Mouse (Mus musculus): ENCODE results near the gene Zbtb20. TPM values are rescaled to one million over a fixed set of nuclear protein-coding genes. Genes with fewer than 3 reads are reported as not detected.

The Zbtb20 gene
- polyA plus RNA-seq, 1 experiment from 2014 or later: 54.7 TPM

DNA sequence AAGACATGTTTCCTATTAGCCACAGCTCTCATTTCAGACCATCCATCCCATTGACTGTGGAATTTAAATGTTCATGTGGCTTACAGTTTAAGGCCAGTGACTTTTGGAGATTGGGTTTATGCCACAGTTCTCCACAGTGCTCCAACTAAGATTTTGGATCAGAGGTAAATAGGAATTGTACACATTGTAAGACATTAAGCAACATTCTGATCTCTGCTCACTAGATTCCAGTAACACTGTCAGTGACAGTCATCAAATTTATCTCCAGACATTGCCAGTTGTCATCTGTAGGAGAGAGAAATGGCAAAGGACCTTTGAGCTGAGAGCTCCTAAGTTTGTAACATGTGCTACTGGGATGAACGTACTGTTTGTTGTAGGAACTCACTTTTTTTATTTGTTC lies 452.5 kb downstream of the Zbtb20 start:
- Histone ChIP-seq H3K27ac (ENCODE audit: low read depth, low read length) (no peak overlapping the region), H3K4me1 (replicated peaks; ENCODE audit: control insufficient read depth, insufficient read depth, low read length) (no peaks in the 10 kb centered on the region), H3K27me3 (ENCODE audit: control insufficient read depth, insufficient read depth, low read length) (no peaks in the 10 kb centered on the region), H3K36me3 (ENCODE audit: control insufficient read depth, insufficient read depth, low read length) (no peaks in the 10 kb centered on the region), H3K9ac (ENCODE audit: low read length) (no peak overlapping the region), H3K4me3 (ENCODE audit: low read depth, low read length) (no peak overlapping the region), H3K9me3 (ENCODE audit: control insufficient read depth, low read length) (no peaks in the 10 kb centered on the region), H3K4me2 (ENCODE audit: low read depth, low read length, severe bottlenecking) (no peak overlapping the region)
- no peak for ATAC-seq (replicated peaks; ENCODE audit: low FRiP score)
- DNase-seq (ENCODE audit: low spot score): no peak
- 90% methylated on average over 1 of the region's 1 CpGs for WGBS

DNA sequence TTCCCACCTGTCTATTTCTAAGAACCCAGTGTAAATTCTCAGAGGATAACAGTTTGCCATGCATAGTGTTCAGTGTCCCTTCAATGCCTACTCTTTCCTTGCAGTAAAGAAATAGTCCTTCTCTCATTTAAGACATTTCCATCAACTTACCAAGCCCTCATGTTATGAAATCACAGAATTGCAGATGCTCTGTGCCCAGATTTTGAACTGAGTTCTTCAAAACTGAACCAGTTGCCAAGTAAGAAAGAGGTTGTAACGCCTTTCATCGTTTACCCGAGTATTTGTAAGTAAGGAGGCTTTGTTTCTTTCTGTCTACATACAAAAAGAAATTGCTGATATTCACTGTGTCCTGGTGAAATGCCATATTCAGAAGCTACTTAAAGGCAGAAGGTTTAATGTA lies 454.5 kb downstream of the Zbtb20 start:
- Histone ChIP-seq H3K27me3 (ENCODE audit: control insufficient read depth, insufficient read depth, low read length) (no peaks in the 10 kb centered on the region), H3K4me3 (ENCODE audit: low read depth, low read length) (no peak overlapping the region), H3K9ac (ENCODE audit: low read length) (no peak overlapping the region), H3K4me1 (replicated peaks; ENCODE audit: control insufficient read depth, insufficient read depth, low read length) (no peaks in the 10 kb centered on the region), H3K9me3 (ENCODE audit: control insufficient read depth, low read length) (no peaks in the 10 kb centered on the region), H3K27ac (ENCODE audit: low read depth, low read length) (no peak overlapping the region), H3K36me3 (ENCODE audit: control insufficient read depth, insufficient read depth, low read length) (no peaks in the 10 kb centered on the region), H3K4me2 (ENCODE audit: low read depth, low read length, severe bottlenecking) (no peak overlapping the region)
- ATAC-seq (replicated peaks; ENCODE audit: low FRiP score) (no peak), DNase-seq (ENCODE audit: low spot score) (no peak)
- WGBS: 92% methylated on average over 3 of the region's 3 CpGs

DNA sequence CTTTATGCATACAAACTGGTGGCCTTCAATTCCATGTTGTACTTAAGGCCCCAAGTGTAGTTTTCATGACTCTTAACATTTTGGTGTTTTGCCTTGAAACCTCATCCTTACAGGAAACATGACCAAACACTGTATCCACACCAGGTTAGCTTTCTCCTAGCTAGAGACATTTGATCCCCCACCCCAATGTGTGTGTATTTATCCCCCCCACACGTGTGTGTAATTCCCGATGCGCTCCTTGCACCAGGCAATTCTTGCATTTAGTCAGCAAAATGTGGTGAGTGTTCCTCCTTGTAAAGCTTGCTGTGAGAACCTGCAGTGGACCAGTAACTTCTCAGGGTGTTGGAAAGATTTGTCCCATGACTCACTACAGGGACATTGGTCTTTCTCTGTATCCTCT lies 455.8 kb downstream of the Zbtb20 start:
- Histone ChIP-seq H3K9ac (ENCODE audit: low read length) (no peak overlapping the region), H3K27me3 (ENCODE audit: control insufficient read depth, insufficient read depth, low read length) (no peaks in the 10 kb centered on the region), H3K36me3 (ENCODE audit: control insufficient read depth, insufficient read depth, low read length) (no peaks in the 10 kb centered on the region), H3K27ac (ENCODE audit: low read depth, low read length) (no peak overlapping the region), H3K4me2 (ENCODE audit: low read depth, low read length, severe bottlenecking) (no peak overlapping the region), H3K9me3 (ENCODE audit: control insufficient read depth, low read length) (no peaks in the 10 kb centered on the region), H3K4me3 (ENCODE audit: low read depth, low read length) (no peak overlapping the region), H3K4me1 (replicated peaks; ENCODE audit: control insufficient read depth, insufficient read depth, low read length) (no peaks in the 10 kb centered on the region)
- 89% methylated on average over 3 of the region's 3 CpGs for WGBS
- DNase-seq (ENCODE audit: low spot score) (no peak), ATAC-seq (replicated peaks; ENCODE audit: low FRiP score) (no peak)

DNA sequence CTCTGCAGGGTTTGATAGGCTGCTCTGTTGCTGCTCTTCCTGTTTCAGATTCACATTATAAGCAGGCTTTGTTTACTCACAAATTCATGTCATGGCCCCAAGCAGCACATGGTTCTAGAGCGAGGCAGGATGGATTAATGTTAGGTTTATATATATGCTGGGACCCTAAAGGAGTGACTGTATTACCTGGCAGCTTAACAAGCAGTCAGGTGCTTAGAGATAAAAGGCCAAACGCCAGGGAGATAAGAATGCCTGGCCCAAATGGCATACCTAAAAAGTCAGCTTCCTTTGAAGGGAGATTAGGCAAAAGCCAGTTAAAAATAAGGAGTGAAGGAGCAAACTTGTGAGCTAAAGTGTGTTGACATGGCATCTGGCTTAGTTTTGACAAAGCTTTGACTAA lies 457.1 kb downstream of the Zbtb20 start:
- no peak for ATAC-seq (replicated peaks; ENCODE audit: low FRiP score)
- no peaks in the 10 kb centered on the region for H3K4me1 ChIP-seq (replicated peaks; ENCODE audit: control insufficient read depth, insufficient read depth, low read length)
- H3K4me3 ChIP-seq (ENCODE audit: low read depth, low read length): no peak overlapping the region
- H3K36me3 ChIP-seq (ENCODE audit: control insufficient read depth, insufficient read depth, low read length): no peaks in the 10 kb centered on the region
- H3K27ac ChIP-seq (ENCODE audit: low read depth, low read length): no peak overlapping the region
- H3K9me3 ChIP-seq (ENCODE audit: control insufficient read depth, low read length): no peaks in the 10 kb centered on the region
- H3K4me2 ChIP-seq (ENCODE audit: low read depth, low read length, severe bottlenecking): no peak overlapping the region
- H3K9ac ChIP-seq (ENCODE audit: low read length): no peak overlapping the region
- H3K27me3 ChIP-seq (ENCODE audit: control insufficient read depth, insufficient read depth, low read length): no peaks in the 10 kb centered on the region
- no peak for DNase-seq (ENCODE audit: low spot score)
- 62% methylated on average over 2 of the region's 2 CpGs for WGBS

DNA sequence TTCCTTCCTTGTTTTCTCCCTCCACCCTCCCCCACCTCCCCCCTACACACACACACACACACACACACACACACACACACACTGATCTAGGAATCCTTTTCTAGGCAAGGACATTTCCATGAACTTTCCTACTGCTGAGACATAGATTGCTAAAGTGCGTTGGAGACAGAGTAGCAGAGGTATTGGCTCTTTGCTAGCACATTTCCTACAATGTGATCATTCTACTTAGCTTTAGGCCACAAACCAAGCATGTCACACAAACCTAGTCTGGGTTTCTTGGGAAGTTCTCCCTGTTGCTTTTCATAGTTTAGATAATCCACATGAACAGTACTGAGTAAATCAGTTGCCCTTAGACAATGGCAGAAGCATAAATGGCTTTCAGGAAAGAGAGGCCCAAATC lies 457.6 kb downstream of the Zbtb20 start:
- Histone ChIP-seq H3K4me1 (replicated peaks; ENCODE audit: control insufficient read depth, insufficient read depth, low read length) (no peaks in the 10 kb centered on the region), H3K4me3 (ENCODE audit: low read depth, low read length) (no peak overlapping the region), H3K9me3 (ENCODE audit: control insufficient read depth, low read length) (no peaks in the 10 kb centered on the region), H3K27ac (ENCODE audit: low read depth, low read length) (no peak overlapping the region), H3K4me2 (ENCODE audit: low read depth, low read length, severe bottlenecking) (no peak overlapping the region), H3K9ac (ENCODE audit: low read length) (no peak overlapping the region), H3K36me3 (ENCODE audit: control insufficient read depth, insufficient read depth, low read length) (no peaks in the 10 kb centered on the region), H3K27me3 (ENCODE audit: control insufficient read depth, insufficient read depth, low read length) (no peaks in the 10 kb centered on the region)
- DNase-seq (ENCODE audit: low spot score) (no peak), ATAC-seq (replicated peaks; ENCODE audit: low FRiP score) (no peak)
- WGBS: 48% methylated on average over 1 of the region's 1 CpGs

DNA sequence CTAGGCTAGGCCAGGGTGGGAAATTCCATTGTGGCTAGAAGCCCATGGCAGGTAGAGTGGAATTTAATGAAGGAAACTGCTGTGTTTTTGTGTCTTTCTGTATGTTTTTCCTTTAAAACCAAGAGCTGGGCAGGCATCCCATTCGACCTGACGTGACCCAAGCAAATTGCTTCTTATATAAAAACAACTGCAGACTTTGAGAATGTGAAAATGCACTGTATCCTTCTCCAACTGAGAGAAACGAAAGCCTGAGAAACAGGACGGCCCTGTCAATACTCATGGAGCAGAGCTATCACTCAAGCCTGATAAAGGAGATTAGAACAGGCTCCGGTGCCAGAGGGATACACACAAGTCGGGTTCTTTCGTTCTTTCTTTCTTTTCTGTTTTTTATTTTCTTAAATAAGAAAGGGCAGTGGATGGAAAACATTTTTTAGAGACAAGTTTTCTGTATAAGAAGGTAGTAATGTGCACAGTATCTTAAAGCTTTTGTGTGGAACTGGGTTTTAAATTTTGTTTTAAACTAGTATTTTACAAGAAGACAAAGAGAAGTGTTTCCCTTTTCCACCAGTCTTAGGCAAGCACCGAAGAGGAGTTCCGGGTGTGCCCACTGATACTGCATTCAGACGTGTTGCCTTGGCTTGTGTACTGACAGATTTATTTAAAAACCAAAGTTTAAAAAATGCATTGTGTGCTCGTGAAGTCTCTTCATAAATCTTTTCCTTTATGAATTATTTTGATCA lies 458.9 kb downstream of the Zbtb20 start:
- H3K4me3 ChIP-seq (ENCODE audit: low read depth, low read length): no peak overlapping the region
- H3K9me3 ChIP-seq (ENCODE audit: control insufficient read depth, low read length): no peaks in the 10 kb centered on the region
- H3K27ac ChIP-seq (ENCODE audit: low read depth, low read length): no peak overlapping the region
- no peak for DNase-seq (ENCODE audit: low spot score)
- no peaks in the 10 kb centered on the region for H3K36me3 ChIP-seq (ENCODE audit: control insufficient read depth, insufficient read depth, low read length)
- H3K4me2 ChIP-seq (ENCODE audit: low read depth, low read length, severe bottlenecking): no peak overlapping the region
- H3K27me3 ChIP-seq (ENCODE audit: control insufficient read depth, insufficient read depth, low read length): no peaks in the 10 kb centered on the region
- ATAC-seq (replicated peaks; ENCODE audit: low FRiP score): no peak
- WGBS: 44% methylated on average over 11 of the region's 11 CpGs
- no peaks in the 10 kb centered on the region for H3K4me1 ChIP-seq (replicated peaks; ENCODE audit: control insufficient read depth, insufficient read depth, low read length)
- no peak overlapping the region for H3K9ac ChIP-seq (ENCODE audit: low read length)

DNA sequence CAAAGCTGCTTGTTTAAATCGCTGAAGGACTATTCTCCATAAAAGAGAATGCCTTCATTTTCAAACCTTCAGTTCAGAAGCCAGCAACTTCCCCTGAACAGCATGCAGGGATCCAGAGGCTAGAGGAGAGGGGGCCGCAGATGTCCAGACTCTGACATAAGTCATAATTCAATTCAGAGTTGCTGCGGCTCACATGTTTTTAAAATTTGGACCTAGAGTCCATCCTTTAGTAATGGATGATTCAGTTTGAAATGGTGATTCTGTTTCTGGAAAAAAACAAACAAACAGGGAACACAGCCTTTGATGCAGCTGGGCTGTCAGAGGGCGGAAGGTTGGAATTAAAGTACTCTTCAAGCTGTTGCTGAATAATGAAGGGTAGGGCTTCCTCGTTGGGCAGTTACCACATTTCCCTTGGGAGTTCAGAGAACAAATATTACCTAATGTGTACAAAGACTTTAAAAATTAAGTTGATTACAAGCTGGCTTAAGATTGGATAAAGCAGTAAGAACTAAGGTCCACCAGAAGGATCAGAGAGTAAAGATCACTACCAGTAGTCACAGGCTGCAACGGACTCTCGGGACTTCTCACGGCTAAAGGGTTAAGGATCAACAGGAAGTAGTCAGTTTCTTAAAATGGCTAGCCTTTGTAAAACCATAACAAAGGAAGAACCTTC lies 459.6 kb downstream of the Zbtb20 start:
- Histone ChIP-seq H3K27ac (ENCODE audit: low read depth, low read length) (no peak overlapping the region), H3K4me1 (replicated peaks; ENCODE audit: control insufficient read depth, insufficient read depth, low read length) (no peaks in the 10 kb centered on the region), H3K9me3 (ENCODE audit: control insufficient read depth, low read length) (no peaks in the 10 kb centered on the region), H3K9ac (ENCODE audit: low read length) (no peak overlapping the region), H3K36me3 (ENCODE audit: control insufficient read depth, insufficient read depth, low read length) (no peaks in the 10 kb centered on the region), H3K4me3 (ENCODE audit: low read depth, low read length) (no peak overlapping the region), H3K27me3 (ENCODE audit: control insufficient read depth, insufficient read depth, low read length) (no peaks in the 10 kb centered on the region), H3K4me2 (ENCODE audit: low read depth, low read length, severe bottlenecking) (no peak overlapping the region)
- ATAC-seq (replicated peaks; ENCODE audit: low FRiP score): no peak
- DNase-seq (ENCODE audit: low spot score): no peak
- WGBS: 80% methylated on average over 8 of the region's 8 CpGs

DNA sequence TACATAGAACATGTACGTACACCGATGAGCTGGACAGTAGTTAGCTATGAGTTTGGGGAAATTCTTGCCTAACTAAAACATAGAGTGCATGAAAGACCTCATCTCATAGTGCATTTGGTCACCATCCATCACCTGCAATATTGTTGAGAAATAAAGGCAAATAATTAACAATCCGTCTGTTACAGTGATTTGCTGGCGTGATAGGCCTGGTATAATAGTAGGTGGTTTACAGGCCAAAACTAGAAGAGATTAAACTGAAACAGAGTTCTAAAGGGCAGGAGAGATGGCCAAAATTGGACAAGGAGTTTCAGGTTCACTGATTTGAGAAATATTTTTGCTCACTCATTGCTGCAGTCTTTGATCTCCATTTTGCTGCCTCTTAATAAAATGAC lies 460.1 kb downstream of the Zbtb20 start:
- H3K27me3 ChIP-seq (ENCODE audit: control insufficient read depth, insufficient read depth, low read length): no peaks in the 10 kb centered on the region
- no peak overlapping the region for H3K4me3 ChIP-seq (ENCODE audit: low read depth, low read length)
- no peak for DNase-seq (ENCODE audit: low spot score)
- no peak for ATAC-seq (replicated peaks; ENCODE audit: low FRiP score)
- no peaks in the 10 kb centered on the region for H3K4me1 ChIP-seq (replicated peaks; ENCODE audit: control insufficient read depth, insufficient read depth, low read length)
- no peaks in the 10 kb centered on the region for H3K36me3 ChIP-seq (ENCODE audit: control insufficient read depth, insufficient read depth, low read length)
- H3K9me3 ChIP-seq (ENCODE audit: control insufficient read depth, low read length): no peaks in the 10 kb centered on the region
- H3K9ac ChIP-seq (ENCODE audit: low read length): no peak overlapping the region
- H3K27ac ChIP-seq (ENCODE audit: low read depth, low read length): no peak overlapping the region
- 86% methylated on average over 4 of the region's 4 CpGs for WGBS
- no peak overlapping the region for H3K4me2 ChIP-seq (ENCODE audit: low read depth, low read length, severe bottlenecking)

DNA sequence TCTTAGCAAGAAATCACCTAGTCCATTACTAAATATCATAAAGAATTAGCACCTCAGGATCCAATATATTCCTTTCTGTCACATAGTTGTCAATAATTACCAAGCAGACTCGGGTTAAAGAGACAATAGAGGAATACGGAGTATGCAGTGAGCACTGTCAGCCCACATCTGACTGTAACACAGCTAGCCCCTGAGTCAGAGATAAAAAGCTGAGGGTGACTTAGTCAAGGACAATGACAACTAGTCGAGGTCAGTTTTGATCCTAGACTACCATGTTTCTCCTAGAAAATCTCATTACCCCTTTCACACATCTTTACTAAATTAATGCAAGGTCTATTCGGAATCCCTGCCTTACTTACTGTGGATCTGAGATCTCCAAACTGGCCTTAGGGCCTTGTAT lies 465.0 kb downstream of the Zbtb20 start:
- 83% methylated on average over 4 of the region's 4 CpGs for WGBS
- ATAC-seq (replicated peaks; ENCODE audit: low FRiP score): no peak

More for the DNA sequence above, 465.0 kb downstream of the Zbtb20 start:
- H3K4me1 ChIP-seq (replicated peaks; ENCODE audit: control insufficient read depth, insufficient read depth, low read length): no peaks in the 10 kb centered on the region
- H3K27ac ChIP-seq (ENCODE audit: low read depth, low read length): no peak overlapping the region
- no peak for DNase-seq (ENCODE audit: low spot score)
- H3K9ac ChIP-seq (ENCODE audit: low read length): no peak overlapping the region
- H3K36me3 ChIP-seq (ENCODE audit: control insufficient read depth, insufficient read depth, low read length): no peaks in the 10 kb centered on the region
- H3K4me3 ChIP-seq (ENCODE audit: low read depth, low read length): no peak overlapping the region
- no peak overlapping the region for H3K4me2 ChIP-seq (ENCODE audit: low read depth, low read length, severe bottlenecking)
- H3K27me3 ChIP-seq (ENCODE audit: control insufficient read depth, insufficient read depth, low read length): no peaks in the 10 kb centered on the region
- no peaks in the 10 kb centered on the region for H3K9me3 ChIP-seq (ENCODE audit: control insufficient read depth, low read length)

Measured in forebrain, embryonic 11.5 days (tissue).